ENCODE assay signal across 8 mouse cellular contexts in genomic region chr11:101162772-101163171, GRCm38 (mm10). TPM values are rescaled to one million over a fixed set of nuclear protein-coding genes. Genes with fewer than 3 reads are reported as not detected.
DNase-seq lines count a peak whose midpoint lies in the region; TF ChIP-seq lines count a peak whose summit lies in the region.
"Had no signal": no experiment of that assay in that cellular context is flagged by ENCODE, and none has a peak within 500 bp of the region (broad histone marks: within the 10 kb centered on the region; RNA-seq: fewer than 3 reads in every experiment).

No protein-coding gene starts in this region.

- H3K27ac ChIP-seq in layer of hippocampus, adult 2 months: peak overlapping the region; percentile 47; the same call in 1 of the 2 replicates

- DNase-seq in layer of hippocampus, adult 2 months (ENCODE audit: low spot score in 2 of 2): no peak
- DNase-seq in layer of hippocampus, postnatal 36 days: no peak
- DNase-seq in brain, adult 2 months (ENCODE audit: low read depth, low spot score): peak; percentile 47
- DNase-seq in gastrocnemius, postnatal 36 days: peak; percentile 67 to 85
- peak; percentile 63 for DNase-seq in lung, postnatal 25 days (ENCODE audit: low spot score)
- no peak for DNase-seq in thymus, postnatal 10 days (ENCODE audit: low spot score in 2 of 2)
- DNase-seq in spleen, postnatal 10 days (ENCODE audit: low spot score in 2 of 2): no peak
- DNase-seq: spleen, adult 18-20 months had no signal

- intact Hi-C loops in gastrocnemius, postnatal 36 days (cut with DNase I): no loop called here

- no peak for TF ChIP-seq CTCF in layer of hippocampus, adult 2 months (conservative IDR thresholded peaks at IDR 0.05)

- H3K4me3 ChIP-seq in layer of hippocampus, adult 2 months: no peak overlapping the region

RNA-seq across cellular contexts. Expression of gene Tubg2, which starts 7.1 kb away (rescaled TPM):
- 10 to 100 TPM; 40.2 to 44.5 TPM for total RNA-seq in layer of hippocampus, adult 2 months (2021)
- total RNA-seq in layer of hippocampus, postnatal 36 days (2021): 10 to 100 TPM; 39.9 to 40.7 TPM
- 1 to 10 TPM; 2.3 to 2.6 TPM for total RNA-seq in gastrocnemius, postnatal 36 days (2021)

RNA-seq across cellular contexts. Expression of gene Cntnap1, which starts 7.6 kb away (rescaled TPM):
- total RNA-seq in layer of hippocampus, adult 2 months (2021): 100 to 1,000 TPM; 169 to 171 TPM
- 100 to 1,000 TPM; 168 to 169 TPM for total RNA-seq in layer of hippocampus, postnatal 36 days (2021)
- total RNA-seq in gastrocnemius, postnatal 36 days (2021): 1 to 10 TPM; 1.1 to 2.1 TPM

RNA-seq across cellular contexts. Expression of gene Plekhh3, which starts 8.4 kb away (rescaled TPM):
- 10 to 100 TPM; 14.5 to 15.4 TPM for total RNA-seq in layer of hippocampus, adult 2 months (2021)
- total RNA-seq in layer of hippocampus, postnatal 36 days (2021): 10 to 100 TPM; 12.5 to 14.8 TPM
- 10 to 100 TPM; 22.4 to 27.6 TPM for total RNA-seq in gastrocnemius, postnatal 36 days (2021)

RNA-seq across cellular contexts. Expression of gene Ccr10, which starts 12.5 kb away (rescaled TPM):
- not detected for total RNA-seq in layer of hippocampus, adult 2 months (2021)
- total RNA-seq in layer of hippocampus, postnatal 36 days (2021): not detected
- not detected for total RNA-seq in gastrocnemius, postnatal 36 days (2021)

RNA-seq across cellular contexts. Expression of gene Tubg1, which starts 43.0 kb away (rescaled TPM):
- 10 to 100 TPM; 41.7 to 42.6 TPM for total RNA-seq in layer of hippocampus, adult 2 months (2021)
- total RNA-seq in layer of hippocampus, postnatal 36 days (2021): 10 to 100 TPM; 39.7 to 41.8 TPM
- total RNA-seq in gastrocnemius, postnatal 36 days (2021): 10 to 100 TPM; 23.9 TPM

Comparison
In these comparisons a context has a peak if more than half of its experiments do, and no peak if none do; other contexts are left out.
1. DNase-seq: peak in brain, adult 2 months (single experiment), gastrocnemius, postnatal 36 days (2 of 2) and lung, postnatal 25 days (single experiment); none in layer of hippocampus, adult 2 months (0 of 2), layer of hippocampus, postnatal 36 days (0 of 2), thymus, postnatal 10 days (0 of 2) and spleen, postnatal 10 days (0 of 2).
2. RNA of gene Tubg2, which starts 7.1 kb away (total RNA-seq): 40.2 to 44.5 TPM in layer of hippocampus, adult 2 months and 39.9 to 40.7 TPM in layer of hippocampus, postnatal 36 days; 2.3 to 2.6 TPM in gastrocnemius, postnatal 36 days; every median in the first group is over 10 times any median in the second.
3. RNA of gene Cntnap1, which starts 7.6 kb away (total RNA-seq): 169 to 171 TPM in layer of hippocampus, adult 2 months and 168 to 169 TPM in layer of hippocampus, postnatal 36 days; 1.1 to 2.1 TPM in gastrocnemius, postnatal 36 days; every median in the first group is over 10 times any median in the second.